Mouse (Mus musculus): ENCODE data around the gene Slc35b4. TPM values are rescaled to one million over a fixed set of nuclear protein-coding genes. Genes with fewer than 3 reads are reported as not detected.
A peak's percentile ranks its signal among the peaks of the same experiment; 100 is the strongest.

The Slc35b4 gene
- polyA plus RNA-seq (2016; fragmentation: Nextera tagmentation; extraction: Ambion mirVana), result 48.3 and 50.5 TPM in 2 replicates

DNA sequence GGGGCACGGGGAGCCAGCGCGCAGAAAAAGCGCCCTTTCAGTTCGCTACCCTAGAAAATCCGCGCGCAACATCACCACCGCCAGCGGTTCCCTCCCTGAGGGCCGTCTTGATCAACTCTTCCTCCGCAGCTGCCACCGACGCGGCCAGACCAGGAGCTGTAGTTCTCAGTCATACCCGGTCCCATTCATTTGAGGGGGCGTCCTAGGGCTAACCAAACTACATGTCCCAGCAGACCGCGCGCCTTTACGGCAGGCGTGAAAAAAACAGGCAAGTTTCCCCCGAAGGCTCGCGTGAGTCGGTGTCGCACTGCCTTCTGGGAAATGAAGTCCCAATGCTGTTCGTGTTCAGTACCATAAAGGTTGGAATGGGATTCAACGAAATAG lies at the start of gene Slc35b4:
TSS of gene Slc35b4 (minus strand) at position 248 of the 384 bp plus-strand sequence.
- peak; percentile 99 for ATAC-seq (ENCODE audit: insufficient number of reproducible peaks, insufficient read depth, low FRiP score, low TSS enrichment)

GRCm38 (mm10) chr6:34225004-34225599 lies 48.2 kb upstream of the Slc35b4 start:
- H3K4me2 ChIP-seq (replicated peaks), result no peak overlapping the region
- H3K4me3 ChIP-seq, result no peak overlapping the region
- 0 out of 2 replicates have a peak, but pooled peaks cover 10% of the 10 kb centered on the region for H3K9me3 ChIP-seq
- H3K9ac ChIP-seq, result no peak overlapping the region
- 92% methylated on average over 3 of the region's 3 CpGs for WGBS
- no peaks in the 10 kb centered on the region for H3K36me3 ChIP-seq
- ATAC-seq (ENCODE audit: insufficient number of reproducible peaks, insufficient read depth, low FRiP score, low TSS enrichment), result no peak
- H3K27me3 ChIP-seq, result no peaks in the 10 kb centered on the region
- H3K27ac ChIP-seq, result no peak overlapping the region
- no peaks in the 10 kb centered on the region for H3K4me1 ChIP-seq

More for the DNA sequence above, at the start of gene Slc35b4:
- H3K27me3 ChIP-seq, result no peaks in the 10 kb centered on the region
- WGBS, result 1% methylated on average over 29 of the region's 29 CpGs
- H3K9me3 ChIP-seq, result no peaks in the 10 kb centered on the region
- H3K27ac ChIP-seq, result peak within 1 kb of the TSS; percentile 83
- H3K4me1 ChIP-seq, result peaks cover 9% of the 10 kb centered on the region
- H3K36me3 ChIP-seq, result no peaks in the 10 kb centered on the region
- peak within 1 kb of the TSS; percentile 78 for H3K9ac ChIP-seq
- peak within 1 kb of the TSS; percentile 74 for H3K4me3 ChIP-seq
- peak within 1 kb of the TSS; percentile 72 for H3K4me2 ChIP-seq (replicated peaks)

DNA sequence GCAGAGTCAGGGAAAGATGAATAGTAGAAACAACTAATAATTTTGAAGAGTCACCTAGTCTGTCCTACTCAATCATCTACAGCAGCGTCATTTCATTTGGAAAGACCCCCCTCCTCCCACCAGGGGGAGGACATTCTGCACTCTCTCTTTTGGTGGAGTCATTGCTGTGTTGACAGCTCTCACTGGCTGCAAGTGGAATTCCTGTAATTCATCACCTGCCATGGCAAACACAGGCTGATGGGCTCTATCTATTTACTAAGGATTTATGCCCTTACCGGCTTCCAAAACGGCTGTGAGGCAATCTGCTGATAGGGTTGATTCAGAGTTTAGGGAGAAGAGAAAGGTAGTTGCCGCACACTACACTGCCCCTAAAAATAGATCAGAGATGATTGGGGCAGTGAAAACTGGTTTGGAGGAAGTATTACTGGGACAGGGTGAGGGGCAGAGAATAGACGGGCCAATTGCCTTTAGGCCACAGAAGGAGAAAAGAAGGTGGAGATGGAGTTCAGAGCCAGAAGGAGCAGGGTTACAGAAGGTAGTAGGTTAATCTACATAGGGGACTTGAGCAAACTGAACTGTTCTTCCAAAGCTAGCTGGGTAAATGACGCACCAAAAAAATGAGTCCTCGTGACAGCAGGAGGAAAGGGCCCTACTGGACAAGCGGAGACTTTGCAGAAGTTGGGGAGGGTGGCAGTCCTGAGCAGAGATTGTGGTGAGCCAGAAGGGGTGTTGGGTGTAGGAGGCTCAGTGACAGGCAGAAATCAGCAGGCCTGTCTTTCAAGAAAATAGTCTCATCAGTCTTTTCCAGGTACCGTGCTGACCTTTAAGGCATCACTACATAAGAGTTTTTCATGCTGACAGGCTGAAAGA lies 39.8 kb upstream of the Slc35b4 start:
- ATAC-seq (ENCODE audit: insufficient number of reproducible peaks, insufficient read depth, low FRiP score, low TSS enrichment), result no peak

DNA sequence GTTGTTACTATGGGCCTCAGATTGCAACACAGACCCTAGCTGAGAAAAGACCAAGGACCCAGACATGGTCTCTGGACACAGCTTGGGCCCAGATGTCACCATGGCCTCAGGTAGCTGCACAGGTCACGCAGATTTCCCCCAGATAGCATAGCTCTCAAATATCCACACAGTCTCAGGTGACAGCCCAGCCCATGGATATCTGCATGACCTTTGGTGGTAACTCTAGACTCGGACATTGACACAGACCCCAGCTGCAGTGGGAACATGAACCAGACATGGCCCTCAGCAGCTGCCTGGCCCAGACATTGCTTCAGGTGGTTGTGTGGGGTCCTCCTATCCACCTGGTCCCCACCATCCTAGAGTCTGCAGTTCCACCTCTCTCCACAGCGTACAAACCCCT lies 28.8 kb upstream of the Slc35b4 start:
- WGBS, result 63% methylated on average over 3 of the region's 3 CpGs
- H3K4me3 ChIP-seq, result no peak overlapping the region
- no peak for ATAC-seq (ENCODE audit: insufficient number of reproducible peaks, insufficient read depth, low FRiP score, low TSS enrichment)

More for the DNA sequence above, 39.8 kb upstream of the Slc35b4 start:
- H3K4me1 ChIP-seq, result no peaks in the 10 kb centered on the region
- H3K4me3 ChIP-seq, result no peak overlapping the region
- H3K36me3 ChIP-seq, result no peaks in the 10 kb centered on the region
- H3K9me3 ChIP-seq, result no peaks in the 10 kb centered on the region
- WGBS, result 61% methylated on average over 9 of the region's 9 CpGs
- H3K27ac ChIP-seq, result no peak overlapping the region
- no peak overlapping the region for H3K9ac ChIP-seq
- no peak overlapping the region for H3K4me2 ChIP-seq (replicated peaks)
- H3K27me3 ChIP-seq, result no peaks in the 10 kb centered on the region

DNA sequence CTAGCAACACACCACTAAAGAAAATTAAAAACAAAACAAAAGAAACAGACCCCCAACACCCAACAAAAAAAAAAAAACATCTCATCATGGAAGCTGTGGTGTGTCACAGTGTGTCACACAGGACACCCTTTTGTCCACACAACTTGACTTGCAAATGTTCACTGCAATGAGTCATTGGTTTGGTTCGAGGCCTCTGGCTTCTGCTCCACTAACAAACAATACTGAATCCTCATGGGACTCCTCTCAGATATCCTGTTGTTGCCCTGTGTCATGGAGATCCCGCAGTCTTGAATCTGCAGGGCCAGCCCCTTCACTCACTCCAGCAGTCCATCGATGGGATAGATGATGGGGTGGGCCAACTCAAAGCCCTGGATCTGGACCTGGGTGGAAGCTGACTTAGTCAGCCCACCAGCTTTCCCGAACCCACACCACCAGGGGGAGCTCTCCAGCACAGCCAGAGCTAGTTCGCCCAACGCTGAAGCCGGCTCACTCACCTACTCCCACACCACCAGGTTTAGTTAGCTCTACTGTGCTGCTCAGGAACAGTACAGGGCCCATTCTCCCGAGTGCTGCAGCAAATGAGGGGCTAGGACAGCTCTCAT lies 28.2 kb upstream of the Slc35b4 start:
- Histone ChIP-seq H3K4me1 (no peaks in the 10 kb centered on the region), H3K4me2 (replicated peaks) (no peak overlapping the region), H3K36me3 (no peaks in the 10 kb centered on the region), H3K4me3 (no peak overlapping the region), H3K27ac (no peak overlapping the region), H3K9ac (no peak overlapping the region), H3K27me3 (no peaks in the 10 kb centered on the region), H3K9me3 (no peaks in the 10 kb centered on the region)
- no peak for ATAC-seq (ENCODE audit: insufficient number of reproducible peaks, insufficient read depth, low FRiP score, low TSS enrichment)
- WGBS, result 69% methylated on average over 8 of the region's 8 CpGs

More for the DNA sequence above, 28.8 kb upstream of the Slc35b4 start:
- Histone ChIP-seq H3K27me3 (no peaks in the 10 kb centered on the region), H3K27ac (no peak overlapping the region), H3K36me3 (no peaks in the 10 kb centered on the region), H3K9me3 (no peaks in the 10 kb centered on the region), H3K9ac (no peak overlapping the region), H3K4me1 (no peaks in the 10 kb centered on the region), H3K4me2 (replicated peaks) (no peak overlapping the region)

DNA sequence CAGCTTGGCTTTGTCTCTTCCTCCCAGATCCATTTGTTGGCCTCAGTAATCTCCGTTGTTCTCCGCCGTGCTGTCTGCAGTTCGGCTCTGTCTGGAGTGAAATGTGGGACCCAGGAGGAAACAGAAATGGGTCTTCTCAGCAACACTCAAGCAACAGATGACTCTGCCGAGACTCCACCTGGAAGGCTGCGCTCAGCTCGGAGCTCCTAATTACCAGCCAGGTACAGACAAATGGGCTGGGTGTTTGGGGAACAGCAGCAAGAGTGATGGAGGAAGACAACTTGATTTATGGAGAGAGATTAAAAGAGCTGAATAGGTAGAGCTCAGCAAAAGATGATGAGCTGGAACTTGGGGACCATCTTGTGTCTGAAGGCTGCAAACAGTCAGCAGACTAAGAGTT lies 26.6 kb upstream of the Slc35b4 start:
- no peaks in the 10 kb centered on the region for H3K36me3 ChIP-seq
- H3K4me3 ChIP-seq, result no peak overlapping the region
- H3K27ac ChIP-seq, result no peak overlapping the region
- H3K4me2 ChIP-seq (replicated peaks), result no peak overlapping the region
- H3K4me1 ChIP-seq, result no peaks in the 10 kb centered on the region
- no peaks in the 10 kb centered on the region for H3K9me3 ChIP-seq
- 76% methylated on average over 7 of the region's 7 CpGs for WGBS
- H3K27me3 ChIP-seq, result no peaks in the 10 kb centered on the region
- ATAC-seq (ENCODE audit: insufficient number of reproducible peaks, insufficient read depth, low FRiP score, low TSS enrichment), result no peak
- no peak overlapping the region for H3K9ac ChIP-seq

- ATAC-seq (ENCODE audit: insufficient number of reproducible peaks, insufficient read depth, low FRiP score, low TSS enrichment), result no peak
- H3K27ac ChIP-seq, result no peak overlapping the region
- WGBS, result 74% methylated on average over 1 of the region's 1 CpGs
Observed at GRCm38 (mm10) chr6:34194981-34195380, 18.1 kb upstream of the Slc35b4 start.

GRCm38 (mm10) chr6:34193708-34194475 lies 17.0 kb upstream of the Slc35b4 start:
- no peaks in the 10 kb centered on the region for H3K36me3 ChIP-seq
- no peak overlapping the region for H3K4me2 ChIP-seq (replicated peaks)
- no peaks in the 10 kb centered on the region for H3K4me1 ChIP-seq
- no peaks in the 10 kb centered on the region for H3K9me3 ChIP-seq
- no peak overlapping the region for H3K9ac ChIP-seq
- H3K4me3 ChIP-seq, result no peak overlapping the region
- ATAC-seq (ENCODE audit: insufficient number of reproducible peaks, insufficient read depth, low FRiP score, low TSS enrichment), result no peak
- H3K27ac ChIP-seq, result no peak overlapping the region
- H3K27me3 ChIP-seq, result no peaks in the 10 kb centered on the region
- 50% methylated on average over 12 of the region's 12 CpGs for WGBS

More at GRCm38 (mm10) chr6:34194981-34195380, 18.1 kb upstream of the Slc35b4 start:
- Histone ChIP-seq H3K36me3 (no peaks in the 10 kb centered on the region), H3K9me3 (no peaks in the 10 kb centered on the region), H3K4me3 (no peak overlapping the region), H3K27me3 (no peaks in the 10 kb centered on the region), H3K4me2 (replicated peaks) (no peak overlapping the region), H3K9ac (no peak overlapping the region), H3K4me1 (no peaks in the 10 kb centered on the region)

- WGBS, result 91% methylated on average over 8 of the region's 8 CpGs
- H3K4me3 ChIP-seq, result no peak overlapping the region
- H3K27me3 ChIP-seq, result no peaks in the 10 kb centered on the region
- no peak overlapping the region for H3K4me2 ChIP-seq (replicated peaks)
- H3K9ac ChIP-seq, result no peak overlapping the region
- H3K27ac ChIP-seq, result no peak overlapping the region
- no peak for ATAC-seq (ENCODE audit: insufficient number of reproducible peaks, insufficient read depth, low FRiP score, low TSS enrichment)
- H3K36me3 ChIP-seq, result no peaks in the 10 kb centered on the region
- no peaks in the 10 kb centered on the region for H3K9me3 ChIP-seq
- no peaks in the 10 kb centered on the region for H3K4me1 ChIP-seq
Observed at GRCm38 (mm10) chr6:34191401-34191800, 14.5 kb upstream of the Slc35b4 start.

DNA sequence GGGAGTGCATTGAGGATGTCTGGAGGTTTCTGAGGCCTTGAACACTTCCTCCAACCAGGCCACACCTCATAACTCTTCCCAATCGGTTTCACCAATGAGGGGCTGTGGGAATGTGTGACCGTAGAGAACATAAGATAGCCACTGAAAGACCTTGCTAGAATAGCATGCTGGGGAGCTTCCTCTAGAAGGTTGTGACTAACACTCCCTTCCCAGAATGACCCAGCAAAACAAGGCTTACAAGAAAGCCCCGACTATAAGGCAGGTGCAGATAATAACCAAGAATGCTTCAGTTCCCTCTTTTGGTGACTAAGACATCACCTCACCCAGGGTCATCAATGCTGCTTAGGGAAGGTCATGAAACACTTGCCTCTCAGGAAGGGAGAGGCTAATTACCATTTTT lies 12.6 kb upstream of the Slc35b4 start:
- H3K4me3 ChIP-seq, result no peak overlapping the region
- WGBS, result 91% methylated on average over 3 of the region's 3 CpGs
- H3K4me2 ChIP-seq (replicated peaks), result no peak overlapping the region
- H3K4me1 ChIP-seq, result no peaks in the 10 kb centered on the region
- no peaks in the 10 kb centered on the region for H3K9me3 ChIP-seq
- H3K36me3 ChIP-seq, result no peaks in the 10 kb centered on the region
- no peaks in the 10 kb centered on the region for H3K27me3 ChIP-seq
- ATAC-seq (ENCODE audit: insufficient number of reproducible peaks, insufficient read depth, low FRiP score, low TSS enrichment), result no peak
- no peak overlapping the region for H3K27ac ChIP-seq
- H3K9ac ChIP-seq, result no peak overlapping the region

DNA sequence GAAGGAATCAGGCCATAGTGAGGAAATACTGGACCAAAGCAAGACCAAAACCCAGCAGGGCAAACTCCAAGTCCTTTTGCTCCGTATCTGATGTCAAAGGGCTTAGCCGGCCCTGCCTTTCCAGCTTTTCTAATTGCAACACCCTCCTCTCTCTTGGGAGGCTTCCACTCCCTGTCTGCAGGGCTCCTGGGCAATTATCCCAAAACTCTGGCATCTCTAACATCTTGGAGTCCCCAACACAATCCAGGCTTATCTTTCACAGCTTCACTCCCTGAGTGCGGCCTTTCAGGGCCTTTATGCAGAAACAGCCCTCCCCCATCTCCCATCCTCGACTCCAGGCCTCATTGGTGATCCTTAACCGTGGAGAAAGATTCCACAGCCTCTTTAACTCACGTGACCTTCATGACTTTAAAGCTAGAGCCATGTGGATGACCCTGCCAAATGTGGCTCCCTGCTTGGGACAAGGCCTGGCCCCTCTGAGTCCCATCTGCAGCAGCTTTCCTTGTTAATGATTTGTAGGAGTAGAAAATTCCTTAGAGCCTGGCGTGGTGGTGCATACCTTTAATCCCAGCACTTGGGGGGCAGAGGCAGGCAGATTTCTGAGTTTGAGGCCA lies 11.2 kb upstream of the Slc35b4 start:
- 43% methylated on average over 7 of the region's 7 CpGs for WGBS
- H3K36me3 ChIP-seq, result no peaks in the 10 kb centered on the region
- no peak overlapping the region for H3K9ac ChIP-seq
- H3K27me3 ChIP-seq, result no peaks in the 10 kb centered on the region
- no peak for ATAC-seq (ENCODE audit: insufficient number of reproducible peaks, insufficient read depth, low FRiP score, low TSS enrichment)
- H3K27ac ChIP-seq, result no peak overlapping the region
- H3K4me3 ChIP-seq, result no peak overlapping the region
- H3K9me3 ChIP-seq, result no peaks in the 10 kb centered on the region
- H3K4me2 ChIP-seq (replicated peaks), result no peak overlapping the region
- H3K4me1 ChIP-seq, result no peaks in the 10 kb centered on the region
